Comparison of ENCODE assay signal across 8 mouse cellular contexts in the genomic region with DNA sequence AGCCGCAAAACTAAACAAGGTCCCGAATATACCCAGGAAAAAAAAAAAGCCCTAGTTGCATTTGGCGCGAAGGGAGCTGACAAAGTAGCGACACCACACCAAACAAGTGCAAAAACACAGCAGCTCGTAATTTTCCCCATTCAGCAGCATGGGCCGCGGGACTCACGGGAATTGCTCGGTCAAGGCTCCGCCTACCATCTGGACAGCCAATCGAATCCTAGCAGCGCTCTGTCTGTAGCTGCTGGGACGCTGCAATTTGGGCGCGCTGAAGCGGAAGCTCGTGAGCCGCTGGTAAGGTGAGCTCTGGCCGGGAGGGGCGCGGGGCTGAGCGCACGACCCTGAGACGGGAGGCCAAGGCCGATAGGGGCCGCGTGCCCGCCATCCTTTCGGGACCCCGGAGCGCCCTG. TPM values are rescaled to one million over a fixed set of nuclear protein-coding genes. Genes with fewer than 3 reads are reported as not detected.
DNase-seq lines count a peak whose midpoint lies in the region; ATAC-seq and TF ChIP-seq lines count a peak whose summit lies in the region.

A gene (plus strand): TSS at position 231 of the 407 bp plus-strand sequence.

- TF ChIP-seq CTCF in cortical plate, adult 2 months (IDR thresholded peaks at IDR 0.05; ENCODE audit: extremely low read depth, insufficient read depth, low read length), result no peak

- TF ChIP-seq POLR2A in cortical plate, adult 2 months (IDR thresholded peaks at IDR 0.05; ENCODE audit: extremely low read depth, insufficient read depth, low read length), result 0 out of 2 replicates have a peak, but pooled peaks have one; percentile 36

- H3K4me3 ChIP-seq in cortical plate, adult 2 months (ENCODE audit: insufficient read depth, low read length), result peak within 1 kb of the TSS; percentile 48
- H3K4me3 ChIP-seq in megakaryocyte, embryonic 14.5 days (replicated peaks), result peak within 1 kb of the TSS; percentile 96

- H3K36me3 ChIP-seq in megakaryocyte, embryonic 14.5 days (replicated peaks; ENCODE audit: low read length), result peaks cover 26% of the 10 kb centered on the region

- no peaks in the 10 kb centered on the region for H3K27me3 ChIP-seq in megakaryocyte, embryonic 14.5 days (replicated peaks)

- no peak within 1 kb of the TSS for H3K27ac ChIP-seq in cortical plate, adult 2 months (ENCODE audit: insufficient read depth, low read length)

- H3K9me3 ChIP-seq in megakaryocyte, embryonic 14.5 days, result no peaks in the 10 kb centered on the region

- H3K4me1 ChIP-seq in cortical plate, adult 2 months (ENCODE audit: control insufficient read depth, insufficient read depth, low read length), result peaks cover 1% of the 10 kb centered on the region; the same call in 1 of the 2 replicates
- H3K4me1 ChIP-seq in megakaryocyte, embryonic 14.5 days, result peaks cover 30% of the 10 kb centered on the region

- DNase-seq in gastrocnemius, adult 8-10 months (ENCODE audit: low spot score in 2 of 2), result peak; percentile 66 to 75
- peak; percentile 85 for DNase-seq in hindlimb bud, embryonic 11.5 days (ENCODE audit: extremely low spot score, low read depth, low spot score)
- DNase-seq in left cerebral cortex, adult 8-10 months (ENCODE audit: low spot score in 2 of 2), result peak; percentile 65 to 74
- peak; percentile 92 to 94 for DNase-seq in right cerebral cortex, postnatal 10 days (ENCODE audit: low spot score in 2 of 2)
- peak; percentile 74 for DNase-seq in urinary bladder, postnatal 25 days (ENCODE audit: low spot score)

- ATAC-seq in activated CD4-positive, CD25-positive, alpha-beta regulatory T cell, adult 4 months, result peak; percentile 100

RNA-seq across cellular contexts. Expression of the gene that starts here (rescaled TPM):
- polyA plus RNA-seq in activated CD4-positive, CD25-positive, alpha-beta regulatory T cell, adult 4 months (2017; shearing (Covaris generic)), result 100 to 1,000 TPM; 115 to 117 TPM
- 23.7 and 26.5 TPM in 2 replicates for polyA plus RNA-seq in cortical plate, adult 2 months (2012; rRNA removed)
- 10 to 100 TPM; 10.7 to 14.8 (median 12.1) TPM for total RNA-seq in gastrocnemius, adult 8-10 months (2022)
- 10 to 100 TPM; 26.2 to 32.0 (median 29.1) TPM for total RNA-seq in left cerebral cortex, adult 8-10 months (2022)
- 9.9 TPM in 1 of 2 replicates, not detected in the other for polyA plus RNA-seq in megakaryocyte, embryonic 14.5 days (2012; ENCODE audit: insufficient read depth, low replicate concordance)
